Mouse (Mus musculus) ES-CJ7 (cell line): Measurements from ENCODE around the gene Fxr2.

Experiments
- DNase-seq: peaks from one replicate; pipeline ENCODE4 v3.0.0; 2011; ENCODE audit warnings: low read depth, low spot score

Gene Fxr2

GRCm38 (mm10) chr11:69632284-69633089 lies at the start of gene Fxr2:
TSS of gene Fxr2 (plus strand) at chr11:69632990.
- DNase-seq = peak; percentile 100

GRCm38 (mm10) chr11:69584008-69584407 lies 48.8 kb upstream of the Fxr2 start:
- DNase-seq = no peak

GRCm38 (mm10) chr11:69584937-69585336 lies 47.9 kb upstream of the Fxr2 start:
- DNase-seq = peak; percentile 67

GRCm38 (mm10) chr11:69585718-69586325 lies 47.0 kb upstream of the Fxr2 start:
- DNase-seq = peak; percentile 68

- no peak for DNase-seq
Measured at GRCm38 (mm10) chr11:69589207-69589834, 43.5 kb upstream of the Fxr2 start.

GRCm38 (mm10) chr11:69590622-69591021 lies 42.2 kb upstream of the Fxr2 start:
- DNase-seq = no peak

- DNase-seq = no peak
Measured at GRCm38 (mm10) chr11:69591424-69591823, 41.4 kb upstream of the Fxr2 start.

- no peak for DNase-seq
Measured at GRCm38 (mm10) chr11:69591899-69592637, 40.7 kb upstream of the Fxr2 start.

GRCm38 (mm10) chr11:69592799-69593198 lies 40.0 kb upstream of the Fxr2 start:
- DNase-seq = no peak

- DNase-seq = no peak
Measured at GRCm38 (mm10) chr11:69594853-69595252, 37.9 kb upstream of the Fxr2 start.

- DNase-seq = peak; percentile 61
Measured at GRCm38 (mm10) chr11:69599436-69599835, 33.4 kb upstream of the Fxr2 start.

- peak; percentile 86 for DNase-seq
Measured at GRCm38 (mm10) chr11:69600098-69600497, 32.7 kb upstream of the Fxr2 start.

- no peak for DNase-seq
Measured at GRCm38 (mm10) chr11:69601768-69602167, 31.0 kb upstream of the Fxr2 start.

- DNase-seq = no peak
Measured at GRCm38 (mm10) chr11:69603516-69603915, 29.3 kb upstream of the Fxr2 start.

- DNase-seq = no peak
Measured at GRCm38 (mm10) chr11:69604347-69604746, 28.4 kb upstream of the Fxr2 start.

GRCm38 (mm10) chr11:69604795-69605664 lies 27.8 kb upstream of the Fxr2 start:
- no peak for DNase-seq

- DNase-seq = peak; percentile 92
Measured at GRCm38 (mm10) chr11:69605726-69606490, 26.9 kb upstream of the Fxr2 start, which contains the start of gene Atp1b2. TSS of gene Atp1b2 (minus strand) at chr11:69605942.

GRCm38 (mm10) chr11:69606491-69606795 lies 26.3 kb upstream of the Fxr2 start:
- DNase-seq = no peak

GRCm38 (mm10) chr11:69606832-69607231 lies 26.0 kb upstream of the Fxr2 start:
- no peak for DNase-seq

- DNase-seq = no peak
Measured at GRCm38 (mm10) chr11:69608525-69608924, 24.3 kb upstream of the Fxr2 start.
